10 mouse cellular contexts compared by ENCODE assay signal in genomic region chr16:8566115-8566711, GRCm38 (mm10). TPM values are rescaled to one million over a fixed set of nuclear protein-coding genes. Genes with fewer than 3 reads are reported as not detected.
A peak's percentile ranks its signal among the peaks of the same experiment; 100 is the strongest.
DNase-seq lines count a peak whose midpoint lies in the region; ATAC-seq and TF ChIP-seq lines count a peak whose summit lies in the region.
"Had no signal": no experiment of that assay in that cellular context is flagged by ENCODE, and none has a peak within 500 bp of the region (broad histone marks: within the 10 kb centered on the region; RNA-seq: fewer than 3 reads in every experiment).

No protein-coding gene starts in this region.

- no peaks in the 10 kb centered on the region for H3K9me3 ChIP-seq in heart, embryonic 10.5 days
- no peaks in the 10 kb centered on the region for H3K9me3 ChIP-seq in heart, embryonic 11.5 days (replicated peaks; ENCODE audit: control insufficient read depth, low read length)
- no peaks in the 10 kb centered on the region for H3K9me3 ChIP-seq in hindbrain, postnatal 0 days (ENCODE audit: low read length)
- no peaks in the 10 kb centered on the region for H3K9me3 ChIP-seq in neural tube, embryonic 11.5 days (ENCODE audit: control insufficient read depth, low read length)
- H3K9me3 ChIP-seq: heart, embryonic 13.5 days had no signal

- H3K4me3 ChIP-seq in heart, embryonic 10.5 days: no peak overlapping the region
- H3K4me3 ChIP-seq in heart, embryonic 11.5 days (ENCODE audit: low read depth, low read length): no peak overlapping the region
- no peak overlapping the region for H3K4me3 ChIP-seq in hindbrain, postnatal 0 days (ENCODE audit: low read length)
- no peak overlapping the region for H3K4me3 ChIP-seq in neural tube, embryonic 11.5 days (ENCODE audit: low read depth, low read length)
- no peak overlapping the region for H3K4me3 ChIP-seq in thymus, adult 2 months (ENCODE audit: control insufficient read depth, insufficient read depth, low read length)
- H3K4me3 ChIP-seq: heart, embryonic 13.5 days had no signal

- H3K27ac ChIP-seq in heart, embryonic 10.5 days: no peak overlapping the region
- no peak overlapping the region for H3K27ac ChIP-seq in heart, embryonic 11.5 days (ENCODE audit: low read depth, low read length)
- peak overlapping the region; percentile 32; the same call in 1 of the 2 replicates for H3K27ac ChIP-seq in hindbrain, postnatal 0 days
- peak overlapping the region; percentile 75 for H3K27ac ChIP-seq in neural tube, embryonic 11.5 days (ENCODE audit: low read depth, low read length)
- no peak overlapping the region for H3K27ac ChIP-seq in thymus, adult 2 months (ENCODE audit: control insufficient read depth, insufficient read depth, low read length)
- H3K27ac ChIP-seq: heart, embryonic 13.5 days; macrophage had no signal

- peaks cover 29% of the 10 kb centered on the region for H3K4me1 ChIP-seq in heart, embryonic 10.5 days
- H3K4me1 ChIP-seq in heart, embryonic 11.5 days (ENCODE audit: control insufficient read depth, insufficient read depth, low read length): peaks cover 11% of the 10 kb centered on the region
- H3K4me1 ChIP-seq in hindbrain, postnatal 0 days (ENCODE audit: insufficient read depth, low read length): peaks cover 11% of the 10 kb centered on the region; the same call in 1 of the 2 replicates
- peaks cover 20% of the 10 kb centered on the region for H3K4me1 ChIP-seq in neural tube, embryonic 11.5 days (ENCODE audit: control insufficient read depth, insufficient read depth, low read length)
- H3K4me1 ChIP-seq in thymus, adult 2 months (replicated peaks; ENCODE audit: control insufficient read depth, insufficient read depth, low read length): no peaks in the 10 kb centered on the region

- no peak for TF ChIP-seq POLR2A in thymus, adult 2 months (IDR thresholded peaks at IDR 0.05; ENCODE audit: control insufficient read depth, extremely low read depth, insufficient read depth, low read length, poor library complexity)

- peak; percentile 57 for DNase-seq in heart, embryonic 10.5 days (ENCODE audit: low spot score)
- DNase-seq in embryo, embryonic 10 days (ENCODE audit: low spot score): peak; percentile 74
- DNase-seq in hindbrain, postnatal 0 days (ENCODE audit: low spot score): peak; percentile 63
- DNase-seq in neural tube, embryonic 11.5 days (ENCODE audit: low spot score): peak; percentile 74
- no peak for DNase-seq in kidney, postnatal 4 days
- no peak for DNase-seq in layer of hippocampus, adult 8-10 months (ENCODE audit: low spot score in 2 of 2)
- DNase-seq in thymus, adult 2 months: no peak

- no peak overlapping the region for H3K9ac ChIP-seq in heart, embryonic 11.5 days (ENCODE audit: low read depth, low read length)
- no peak overlapping the region for H3K9ac ChIP-seq in hindbrain, postnatal 0 days (replicated peaks; ENCODE audit: low read length)
- H3K9ac ChIP-seq in neural tube, embryonic 11.5 days (ENCODE audit: low read length): no peak overlapping the region
- H3K9ac ChIP-seq: heart, embryonic 13.5 days had no signal

- no peaks in the 10 kb centered on the region for H3K36me3 ChIP-seq in heart, embryonic 10.5 days
- H3K36me3 ChIP-seq in heart, embryonic 11.5 days (ENCODE audit: control insufficient read depth, insufficient read depth, low read length): no peaks in the 10 kb centered on the region
- H3K36me3 ChIP-seq in hindbrain, postnatal 0 days (ENCODE audit: insufficient read depth, low read length): no peaks in the 10 kb centered on the region
- no peaks in the 10 kb centered on the region for H3K36me3 ChIP-seq in neural tube, embryonic 11.5 days (ENCODE audit: control insufficient read depth, insufficient read depth, low read length)
- H3K36me3 ChIP-seq in thymus, adult 2 months (ENCODE audit: control insufficient read depth, insufficient read depth, low read length): no peaks in the 10 kb centered on the region
- H3K36me3 ChIP-seq: heart, embryonic 13.5 days had no signal

- 0 out of 2 replicates have a peak, but pooled peaks cover 10% of the 10 kb centered on the region for H3K27me3 ChIP-seq in heart, embryonic 10.5 days (ENCODE audit: insufficient read depth, poor library complexity, severe bottlenecking)
- H3K27me3 ChIP-seq in heart, embryonic 11.5 days (ENCODE audit: control insufficient read depth, insufficient read depth, low read length): no peaks in the 10 kb centered on the region
- H3K27me3 ChIP-seq in hindbrain, postnatal 0 days (ENCODE audit: insufficient read depth, low read length): no peaks in the 10 kb centered on the region
- H3K27me3 ChIP-seq in neural tube, embryonic 11.5 days (ENCODE audit: control insufficient read depth, insufficient read depth, low read length): no peaks in the 10 kb centered on the region
- no peaks in the 10 kb centered on the region for H3K27me3 ChIP-seq in thymus, adult 2 months (ENCODE audit: control insufficient read depth, insufficient read depth, low read length)
- H3K27me3 ChIP-seq: heart, embryonic 13.5 days had no signal

- 30% methylated on average over 3 of the region's 3 CpGs for WGBS in heart, embryonic 10.5 days
- 49% methylated on average over 3 of the region's 3 CpGs for WGBS in heart, embryonic 11.5 days (ENCODE audit: insufficient replicate concordance)
- WGBS in hindbrain, postnatal 0 days: 7% methylated on average over 3 of the region's 3 CpGs
- WGBS in neural tube, embryonic 11.5 days: 10% methylated on average over 3 of the region's 3 CpGs
- 63% methylated on average over 3 of the region's 3 CpGs for WGBS in thymus, adult 2 months

- no peak overlapping the region for H3K4me2 ChIP-seq in heart, embryonic 11.5 days
- H3K4me2 ChIP-seq in hindbrain, postnatal 0 days (ENCODE audit: low read depth, low read length): no peak overlapping the region
- H3K4me2 ChIP-seq in neural tube, embryonic 11.5 days (ENCODE audit: low read depth): no peak overlapping the region
- H3K4me2 ChIP-seq: heart, embryonic 13.5 days had no signal

- no peak for TF ChIP-seq CTCF in hindbrain, postnatal 0 days (IDR thresholded peaks at IDR 0.05; ENCODE audit: low read depth)
- no peak for TF ChIP-seq CTCF in thymus, adult 2 months (IDR thresholded peaks at IDR 0.05; ENCODE audit: borderline replicate concordance, control insufficient read depth, extremely low read depth, insufficient read depth, low read length, poor library complexity)

- no peak for ATAC-seq in heart, embryonic 11.5 days (replicated peaks; ENCODE audit: insufficient number of reproducible peaks, low FRiP score, low TSS enrichment)
- peak; percentile 77 for ATAC-seq in hindbrain, postnatal 0 days
- ATAC-seq in neural tube, embryonic 11.5 days (ENCODE audit: insufficient read depth, low FRiP score, low TSS enrichment): peak; percentile 95

RNA-seq across cellular contexts. Expression of gene Abat, which starts 53.0 kb away (rescaled TPM):
- 34.7 and 41.8 TPM in 2 replicates for polyA plus RNA-seq in heart, embryonic 10.5 days (2016; fragmentation: Nextera tagmentation; extraction: Ambion mirVana)
- 32.2 and 43.8 TPM in 2 replicates for polyA plus RNA-seq in heart, embryonic 11.5 days (2014; fragmentation: Nextera tagmentation; extraction: Ambion mirVana)
- total RNA-seq in hindbrain, postnatal 0 days (2014; rRNA removed): 149 and 157 TPM in 2 replicates
- polyA plus RNA-seq in hindbrain, postnatal 0 days (2015; fragmentation: Nextera tagmentation; extraction: Ambion mirVana): 108 and 111 TPM in 2 replicates
- 48.8 and 60.3 TPM in 2 replicates for polyA plus RNA-seq in neural tube, embryonic 11.5 days (2014; fragmentation: Nextera tagmentation; extraction: Ambion mirVana)
- 100 to 1,000 TPM; 127 to 163 (median 143) TPM for total RNA-seq in layer of hippocampus, adult 8-10 months (2022)
- 7.3 and 9.5 TPM in 2 replicates for polyA plus RNA-seq in thymus, adult 2 months (2012; rRNA removed)
- polyA plus RNA-seq: macrophage had no signal

Comparison
In these comparisons a context has a peak if more than half of its experiments do, and no peak if none do; other contexts are left out.
1. DNase-seq: peak in heart, embryonic 10.5 days (single experiment), embryo, embryonic 10 days (single experiment), hindbrain, postnatal 0 days (single experiment) and neural tube, embryonic 11.5 days (single experiment); none in kidney, postnatal 4 days (0 of 2), layer of hippocampus, adult 8-10 months (0 of 2) and thymus, adult 2 months (single experiment).
2. H3K27ac ChIP-seq: peak in hindbrain, postnatal 0 days (single experiment) and neural tube, embryonic 11.5 days (single experiment); none in heart, embryonic 10.5 days (single experiment), heart, embryonic 11.5 days (single experiment) and thymus, adult 2 months (single experiment).